Mouse (Mus musculus): ENCODE data around the gene Flnb. TPM values are rescaled to one million over a fixed set of nuclear protein-coding genes. Genes with fewer than 3 reads are reported as not detected.

The Flnb gene
- polyA plus RNA-seq, 1 experiment from 2014 or later, result 2.8 TPM

GRCm38 (mm10) chr14:7977471-7977870 lies 159.7 kb downstream of the Flnb start:
- H3K79me2 ChIP-seq (ENCODE audit: inconsistent target), result no peaks in the 10 kb centered on the region
- 88% methylated on average over 1 of the region's 1 CpGs for WGBS (ENCODE audit: missing documents)
- no peaks in the 10 kb centered on the region for H3K36me3 ChIP-seq (ENCODE audit: inconsistent target)
- no peak overlapping the region for H3K4me3 ChIP-seq (ENCODE audit: inconsistent target)
- no peak overlapping the region for H3K27ac ChIP-seq

- 81% methylated on average over 1 of the region's 1 CpGs for WGBS (ENCODE audit: missing documents)
- H3K36me3 ChIP-seq (ENCODE audit: inconsistent target), result no peaks in the 10 kb centered on the region
- no peak overlapping the region for H3K4me3 ChIP-seq (ENCODE audit: inconsistent target)
These were observed 160.4 kb downstream of the Flnb start for GRCm38 (mm10) chr14:7978183-7978582.

GRCm38 (mm10) chr14:7981226-7981625 lies 163.5 kb downstream of the Flnb start:
- Histone ChIP-seq H3K4me3 (ENCODE audit: inconsistent target) (no peak overlapping the region), H3K27ac (no peak overlapping the region), H3K36me3 (ENCODE audit: inconsistent target) (no peaks in the 10 kb centered on the region), H3K79me2 (ENCODE audit: inconsistent target) (no peaks in the 10 kb centered on the region)
- 100% methylated on average over 1 of the region's 1 CpGs for WGBS (ENCODE audit: missing documents)

More at GRCm38 (mm10) chr14:7978183-7978582, 160.4 kb downstream of the Flnb start:
- no peaks in the 10 kb centered on the region for H3K79me2 ChIP-seq (ENCODE audit: inconsistent target)
- H3K27ac ChIP-seq, result no peak overlapping the region

- no peaks in the 10 kb centered on the region for H3K36me3 ChIP-seq (ENCODE audit: inconsistent target)
- H3K4me3 ChIP-seq (ENCODE audit: inconsistent target), result no peak overlapping the region
- no peaks in the 10 kb centered on the region for H3K79me2 ChIP-seq (ENCODE audit: inconsistent target)
- H3K27ac ChIP-seq, result no peak overlapping the region
- 55% methylated on average over 6 of the region's 6 CpGs for WGBS (ENCODE audit: missing documents)
These were observed 169.2 kb downstream of the Flnb start for GRCm38 (mm10) chr14:7986913-7987312.

- no peaks in the 10 kb centered on the region for H3K36me3 ChIP-seq (ENCODE audit: inconsistent target)
- 100% methylated on average over 1 of the region's 1 CpGs for WGBS (ENCODE audit: missing documents)
- no peak overlapping the region for H3K27ac ChIP-seq
These were observed 171.6 kb downstream of the Flnb start for GRCm38 (mm10) chr14:7989371-7989770.

GRCm38 (mm10) chr14:7989961-7990360 lies 172.2 kb downstream of the Flnb start:
- H3K4me3 ChIP-seq (ENCODE audit: inconsistent target), result no peak overlapping the region
- no peaks in the 10 kb centered on the region for H3K36me3 ChIP-seq (ENCODE audit: inconsistent target)
- H3K27ac ChIP-seq, result no peak overlapping the region
- WGBS (ENCODE audit: missing documents), result 66% methylated on average over 3 of the region's 3 CpGs
- no peaks in the 10 kb centered on the region for H3K79me2 ChIP-seq (ENCODE audit: inconsistent target)

More at GRCm38 (mm10) chr14:7989371-7989770, 171.6 kb downstream of the Flnb start:
- Histone ChIP-seq H3K4me3 (ENCODE audit: inconsistent target) (no peak overlapping the region), H3K79me2 (ENCODE audit: inconsistent target) (no peaks in the 10 kb centered on the region)

GRCm38 (mm10) chr14:7991108-7991776 lies 173.5 kb downstream of the Flnb start:
- Histone ChIP-seq H3K4me3 (ENCODE audit: inconsistent target) (no peak overlapping the region), H3K27ac (no peak overlapping the region), H3K79me2 (ENCODE audit: inconsistent target) (no peaks in the 10 kb centered on the region), H3K36me3 (ENCODE audit: inconsistent target) (no peaks in the 10 kb centered on the region)
- 66% methylated on average over 5 of the region's 5 CpGs for WGBS (ENCODE audit: missing documents)

- no peak overlapping the region for H3K4me3 ChIP-seq (ENCODE audit: inconsistent target)
- 91% methylated on average over 6 of the region's 6 CpGs for WGBS (ENCODE audit: missing documents)
- H3K27ac ChIP-seq, result no peak overlapping the region
- no peaks in the 10 kb centered on the region for H3K79me2 ChIP-seq (ENCODE audit: inconsistent target)
- H3K36me3 ChIP-seq (ENCODE audit: inconsistent target), result no peaks in the 10 kb centered on the region
These were observed 174.4 kb downstream of the Flnb start for GRCm38 (mm10) chr14:7992158-7992557.

GRCm38 (mm10) chr14:7994271-7994767 lies 176.6 kb downstream of the Flnb start, which contains the start of gene Dnase1l3:
Gene Dnase1l3 (minus strand): TSS chr14:7994573.
- no peak within 1 kb of the TSS for H3K27ac ChIP-seq
- H3K4me3 ChIP-seq (ENCODE audit: inconsistent target), result no peak within 1 kb of the TSS
- H3K79me2 ChIP-seq (ENCODE audit: inconsistent target), result no peaks in the 10 kb centered on the region
- WGBS (ENCODE audit: missing documents), result 74% methylated on average over 8 of the region's 8 CpGs
- H3K36me3 ChIP-seq (ENCODE audit: inconsistent target), result no peaks in the 10 kb centered on the region

- no peak overlapping the region for H3K4me3 ChIP-seq (ENCODE audit: inconsistent target)
- H3K36me3 ChIP-seq (ENCODE audit: inconsistent target), result no peaks in the 10 kb centered on the region
- 2% methylated on average over 14 of the region's 15 CpGs for WGBS (ENCODE audit: missing documents)
- no peaks in the 10 kb centered on the region for H3K79me2 ChIP-seq (ENCODE audit: inconsistent target)
- H3K27ac ChIP-seq, result no peak overlapping the region
These were observed 179.5 kb downstream of the Flnb start for GRCm38 (mm10) chr14:7997255-7997696.

- H3K4me3 ChIP-seq (ENCODE audit: inconsistent target), result no peak overlapping the region
- no peak overlapping the region for H3K27ac ChIP-seq
- WGBS (ENCODE audit: missing documents), result 91% methylated on average over 3 of the region's 3 CpGs
- no peaks in the 10 kb centered on the region for H3K79me2 ChIP-seq (ENCODE audit: inconsistent target)
- no peaks in the 10 kb centered on the region for H3K36me3 ChIP-seq (ENCODE audit: inconsistent target)
These were observed 181.3 kb downstream of the Flnb start for GRCm38 (mm10) chr14:7999030-7999429.

GRCm38 (mm10) chr14:7999435-7999834 lies 181.7 kb downstream of the Flnb start:
- Histone ChIP-seq H3K36me3 (ENCODE audit: inconsistent target) (no peaks in the 10 kb centered on the region), H3K79me2 (ENCODE audit: inconsistent target) (no peaks in the 10 kb centered on the region), H3K4me3 (ENCODE audit: inconsistent target) (no peak overlapping the region), H3K27ac (no peak overlapping the region)
- WGBS (ENCODE audit: missing documents), result 97% methylated on average over 5 of the region's 5 CpGs

- 100% methylated on average over 5 of the region's 5 CpGs for WGBS (ENCODE audit: missing documents)
- H3K79me2 ChIP-seq (ENCODE audit: inconsistent target), result no peaks in the 10 kb centered on the region
- no peaks in the 10 kb centered on the region for H3K36me3 ChIP-seq (ENCODE audit: inconsistent target)
- no peak overlapping the region for H3K27ac ChIP-seq
- no peak overlapping the region for H3K4me3 ChIP-seq (ENCODE audit: inconsistent target)
These were observed 182.5 kb downstream of the Flnb start for GRCm38 (mm10) chr14:8000247-8000646.
